Mouse (Mus musculus) retina, embryonic 14.5 days (tissue): ENCODE data around the gene Rps28.
A peak's percentile ranks its signal among the peaks of the same experiment; 100 is the strongest.
"Not testable (repeated sequence)": the region's sequence is repeated elsewhere in the genome, so short reads cannot be mapped to it uniquely, and the experiment has no call there.

Source experiments
- DNase-seq: peaks from one replicate; pipeline ENCODE4 v3.0.0-alpha.2; 2015; ENCODE audit warnings: low spot score

Rps28 gene

DNA sequence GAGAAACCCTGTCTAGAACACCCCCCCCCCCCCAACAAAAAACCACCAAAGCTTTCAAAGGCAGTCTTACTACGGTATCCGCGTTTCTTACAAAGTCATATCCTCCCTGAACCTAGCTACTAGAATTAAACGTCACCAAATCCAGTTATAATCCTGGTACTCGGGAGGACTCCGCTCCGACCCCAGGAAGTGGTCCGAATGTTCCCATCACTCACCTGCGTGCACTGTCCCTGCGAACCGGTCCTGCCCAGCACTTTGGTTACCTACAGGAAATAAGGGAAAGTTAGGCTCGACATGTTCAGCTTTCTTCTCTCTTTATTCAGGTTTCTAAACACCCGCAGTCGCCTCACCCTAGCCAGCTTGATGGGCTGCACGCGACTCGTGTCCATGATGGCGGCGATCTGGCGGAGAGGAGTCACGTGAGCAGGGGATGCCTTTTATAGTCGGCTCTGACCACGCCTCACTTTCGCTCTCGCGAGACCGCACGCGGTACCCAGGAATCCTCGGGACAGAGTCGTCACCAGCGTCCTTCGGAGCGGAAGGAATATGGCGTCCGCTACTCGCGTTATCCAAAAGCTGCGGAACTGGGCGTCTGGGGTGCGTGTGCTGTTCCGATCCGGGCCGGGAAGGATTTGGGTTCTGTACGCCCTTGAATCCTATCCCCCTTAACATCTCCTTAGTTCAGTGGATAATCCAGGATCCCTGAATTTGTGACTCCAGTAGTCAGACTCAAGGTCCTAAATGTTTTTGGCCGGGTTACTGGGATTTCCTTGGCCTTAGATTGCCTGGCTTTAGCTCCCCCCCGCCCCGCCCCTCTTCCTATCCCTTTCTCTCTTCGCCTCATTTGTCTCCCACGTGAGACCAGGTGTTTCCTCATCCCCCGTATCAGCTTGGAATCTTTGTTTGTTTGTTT, at the start of gene Rps28, which contains the start of gene Ndufa7:
TSS of gene Rps28 (minus strand) at position 479 of the 913 bp plus-strand sequence.
TSS of gene Ndufa7 (plus strand) at position 489 of the 913 bp plus-strand sequence.
- peak; percentile 99 for DNase-seq

DNA sequence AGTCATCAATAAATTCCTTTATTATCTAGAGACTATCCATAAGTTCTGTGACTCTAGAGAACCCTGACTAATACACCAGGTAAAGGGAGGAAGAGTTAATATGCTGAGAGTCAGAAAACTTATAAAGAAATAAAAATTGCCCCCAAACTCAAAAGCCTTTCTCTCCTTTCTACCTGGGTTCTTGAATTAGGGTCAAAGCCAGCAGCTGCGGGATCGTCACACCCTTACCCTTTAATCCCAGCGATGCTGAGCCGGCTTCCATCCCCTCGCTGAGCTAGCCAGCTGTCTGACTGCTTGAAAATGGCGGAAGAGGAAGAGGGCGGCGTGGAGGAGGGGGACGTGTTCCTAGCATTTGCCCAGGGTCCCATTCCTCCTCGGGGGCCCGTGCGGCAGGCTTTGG, 49.2 kb upstream of the Rps28 start, which contains the start of gene Gm7029:
TSS of gene Gm7029 (plus strand) at position 301 of the 400 bp plus-strand sequence.
- not testable (repeated sequence) for DNase-seq

DNA sequence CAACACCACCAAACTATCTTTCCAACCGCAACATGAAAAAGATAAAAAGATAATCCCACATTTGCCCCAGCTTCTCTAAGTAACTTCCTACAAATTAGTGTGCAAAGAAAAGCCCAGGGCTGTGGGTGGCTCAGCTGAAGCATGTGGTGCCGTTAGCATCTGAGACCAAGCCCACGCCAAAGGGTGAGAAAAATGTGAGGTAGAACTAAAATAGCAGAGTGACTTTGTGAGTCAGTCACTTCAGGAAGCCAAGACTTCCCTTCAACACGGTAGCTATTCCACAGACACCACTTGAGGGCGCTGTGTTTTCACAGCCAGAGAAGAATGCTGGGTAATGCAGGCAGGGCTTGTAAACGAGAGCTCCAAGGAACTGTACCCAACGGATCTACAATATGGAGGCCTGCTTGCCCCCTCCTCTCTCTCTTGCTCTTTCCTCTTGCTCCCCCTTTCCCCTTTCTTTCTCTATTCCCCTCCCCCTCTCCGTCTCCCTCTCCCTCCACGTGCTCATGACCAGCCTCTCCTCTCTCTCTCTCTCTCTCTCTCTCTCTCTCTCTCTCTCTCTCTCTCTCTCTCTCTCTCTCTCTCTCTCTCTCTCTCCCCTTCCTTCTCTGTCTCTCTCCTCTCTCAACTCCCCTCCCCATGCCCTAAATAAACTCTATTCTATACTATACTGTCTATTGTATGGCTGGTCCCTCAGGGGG, 41.1 kb upstream of the Rps28 start:
- peak; percentile 45 for DNase-seq

DNA sequence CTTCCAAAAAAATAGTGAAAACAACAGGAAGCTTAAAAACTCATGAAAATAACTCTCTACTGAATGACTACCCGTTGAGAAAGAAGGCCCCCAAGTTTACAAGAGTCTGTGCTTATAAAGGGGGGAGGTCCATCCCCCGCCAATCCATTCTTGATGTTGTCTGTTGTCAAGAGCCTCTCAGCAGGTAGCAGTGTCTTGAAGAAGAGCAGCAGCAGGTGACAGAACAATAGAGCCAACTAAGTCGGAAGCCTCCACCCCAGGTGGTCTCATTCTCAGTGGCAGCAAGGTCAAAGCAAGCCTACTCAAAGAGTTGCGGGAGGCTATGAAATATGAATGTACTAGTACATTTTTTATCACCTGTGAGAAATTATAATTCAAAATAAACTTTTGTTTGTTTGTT, 33.5 kb upstream of the Rps28 start:
- no peak for DNase-seq

DNA sequence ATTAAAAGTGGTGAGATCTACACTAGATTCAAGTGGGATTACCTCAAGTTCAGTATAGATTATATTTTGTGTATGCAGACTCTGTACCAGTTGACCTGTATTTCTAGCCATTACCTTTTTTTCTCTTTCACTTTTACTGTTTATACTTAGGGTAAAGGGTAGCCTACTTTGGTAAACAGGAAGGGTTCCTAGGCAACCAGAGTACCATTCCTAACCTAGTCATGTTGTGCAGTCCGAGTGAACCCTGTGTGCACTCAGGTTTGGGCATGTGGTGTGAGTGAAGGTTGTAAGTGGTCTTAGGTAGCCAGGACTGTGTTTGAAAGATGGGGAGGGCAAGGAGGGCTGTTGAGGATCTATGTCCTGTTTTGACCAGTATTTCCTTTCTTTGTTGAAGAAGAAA, 27.0 kb upstream of the Rps28 start:
- DNase-seq: no peak

DNA sequence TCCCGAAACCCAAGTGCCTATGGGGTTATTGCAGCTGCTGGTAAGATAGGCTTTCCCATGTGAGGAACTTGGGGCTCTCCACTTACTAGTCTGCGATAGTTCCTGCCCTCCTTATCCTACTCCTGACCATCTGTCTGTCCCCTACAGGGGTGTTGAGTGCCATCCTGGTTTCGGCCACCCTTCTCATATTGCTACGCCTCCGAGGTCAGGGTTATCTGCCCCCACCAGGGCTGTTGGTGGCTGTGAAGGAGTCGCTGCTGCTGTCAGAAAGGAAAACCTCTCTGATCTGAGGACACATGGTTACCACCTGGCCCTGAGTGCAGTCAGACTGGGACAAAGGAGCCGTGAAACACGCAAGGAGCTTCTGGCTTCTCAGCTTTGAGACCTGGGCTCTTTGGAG, 23.8 kb upstream of the Rps28 start:
- no peak for DNase-seq

DNA sequence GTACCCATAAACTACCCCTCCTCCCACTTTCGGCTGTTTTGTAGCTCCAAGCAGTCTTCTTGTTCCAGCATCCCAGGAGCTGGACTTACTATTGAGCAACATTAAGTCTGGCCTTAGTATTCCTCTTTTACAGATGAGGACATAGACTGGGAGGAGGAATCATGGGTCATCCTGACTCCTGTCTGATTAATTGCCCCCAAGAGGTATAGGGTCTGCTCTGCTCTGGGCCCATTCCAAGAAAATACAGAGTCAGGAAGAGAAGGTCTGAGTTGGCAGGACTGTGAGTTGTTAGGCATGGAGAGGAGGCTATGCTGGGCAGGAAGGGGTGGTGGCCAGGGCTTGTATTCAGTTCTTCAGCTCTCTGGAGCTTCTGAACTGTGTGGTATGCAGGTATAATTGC, 19.8 kb upstream of the Rps28 start:
- DNase-seq: no peak

DNA sequence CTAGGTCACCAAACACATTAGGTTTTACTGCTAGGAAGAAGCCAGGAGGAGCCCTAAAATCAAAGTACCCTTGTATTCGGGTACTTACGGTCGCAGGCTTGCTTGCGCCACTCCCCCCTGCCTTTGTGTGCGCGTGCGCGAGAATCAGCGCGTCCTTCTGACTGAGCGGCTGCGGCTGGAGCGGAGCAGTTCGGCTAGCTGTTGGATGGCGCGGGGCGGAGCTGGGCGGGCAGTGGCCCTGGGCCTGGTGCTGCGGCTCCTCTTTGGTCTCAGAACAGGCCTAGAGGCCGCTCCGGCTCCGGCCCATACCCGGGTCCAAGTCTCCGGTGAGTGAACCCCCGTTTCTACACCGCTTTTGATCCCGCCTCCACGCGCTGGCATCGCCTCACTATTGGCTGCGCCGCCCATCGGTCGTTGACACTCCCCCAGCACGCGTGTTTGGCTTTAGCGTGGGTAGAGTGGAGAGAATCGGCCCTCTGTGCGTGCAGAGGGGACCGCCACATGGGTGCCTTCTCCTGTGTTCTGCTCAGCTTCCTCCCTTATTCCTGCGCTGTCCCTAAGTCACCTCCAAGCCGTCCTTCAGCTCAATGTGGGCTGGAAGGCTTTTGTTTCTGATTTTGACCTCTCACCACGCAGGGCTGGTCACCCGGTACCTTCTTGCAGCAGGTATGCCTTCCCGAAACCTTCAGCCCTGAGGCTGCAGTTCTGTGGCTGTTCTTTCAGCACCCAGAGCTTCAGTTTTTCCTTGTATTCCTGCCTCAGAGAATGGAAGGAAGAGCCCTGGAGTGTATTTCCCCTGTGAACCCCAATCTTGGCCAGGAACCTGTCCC, 18.8 kb upstream of the Rps28 start, which contains the start of gene Cd320:
TSS of gene Cd320 (plus strand) at position 126 of the 830 bp plus-strand sequence.
- DNase-seq: peak; percentile 93

DNA sequence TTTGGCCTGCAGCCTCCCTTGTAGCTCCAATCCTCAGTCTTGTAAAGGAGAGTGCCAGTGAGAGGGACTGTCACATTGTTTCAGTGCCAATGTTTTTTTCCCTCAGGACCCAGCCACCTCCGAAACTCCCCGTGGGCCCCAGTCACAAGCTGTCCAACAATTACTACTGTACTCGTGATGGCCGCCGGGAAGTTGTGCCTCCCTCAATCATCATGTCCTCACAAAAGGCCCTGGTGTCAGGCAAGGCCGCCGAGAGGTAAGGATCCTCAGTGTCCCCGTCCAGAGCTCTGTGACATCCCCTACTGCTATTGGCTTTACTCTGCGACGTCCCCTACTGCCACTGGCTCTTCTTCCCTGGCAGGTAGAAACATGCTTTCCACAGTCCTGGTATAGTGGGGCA, 5.2 kb upstream of the Rps28 start:
- DNase-seq: no peak

DNA sequence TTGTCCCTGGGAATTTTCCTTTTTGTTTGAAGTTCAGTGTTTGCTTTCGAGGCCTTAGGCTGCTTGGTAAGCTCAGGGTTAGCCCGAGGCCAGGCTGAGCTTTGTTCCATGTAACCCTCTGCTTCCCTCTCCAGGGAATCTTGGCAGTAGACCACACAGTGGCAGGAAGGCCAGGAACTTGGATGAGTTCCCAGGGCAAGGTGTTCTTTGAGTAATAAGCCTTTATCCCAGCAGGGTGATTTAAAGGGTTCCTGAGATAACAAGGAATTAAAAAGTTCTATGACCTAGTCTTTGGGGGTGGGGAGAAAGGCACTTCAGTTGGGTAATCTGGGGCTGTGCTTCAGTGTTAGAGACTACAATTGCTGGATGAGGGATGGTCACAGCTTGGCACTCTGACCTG, 4.5 kb upstream of the Rps28 start:
- DNase-seq: no peak

DNA sequence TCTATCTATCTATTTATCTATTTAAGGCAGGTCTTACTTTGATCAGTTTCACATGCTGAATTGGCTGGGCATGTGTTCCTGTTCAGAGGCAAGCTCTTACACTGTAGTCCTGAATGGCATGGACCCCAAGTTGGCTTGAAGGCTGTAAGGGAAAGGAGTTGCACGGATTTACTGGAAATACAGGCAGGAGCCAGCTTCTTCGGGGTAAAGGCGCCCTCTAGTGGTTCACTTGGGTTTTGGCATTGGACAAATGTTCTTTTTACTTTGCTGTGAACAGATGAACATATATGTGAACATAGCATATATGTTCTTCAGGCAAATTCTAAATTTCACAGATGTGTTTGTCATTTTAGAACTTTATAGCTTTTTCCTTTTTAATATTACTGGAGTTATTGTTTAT, 2.5 kb upstream of the Rps28 start:
- DNase-seq: peak; percentile 90

DNA sequence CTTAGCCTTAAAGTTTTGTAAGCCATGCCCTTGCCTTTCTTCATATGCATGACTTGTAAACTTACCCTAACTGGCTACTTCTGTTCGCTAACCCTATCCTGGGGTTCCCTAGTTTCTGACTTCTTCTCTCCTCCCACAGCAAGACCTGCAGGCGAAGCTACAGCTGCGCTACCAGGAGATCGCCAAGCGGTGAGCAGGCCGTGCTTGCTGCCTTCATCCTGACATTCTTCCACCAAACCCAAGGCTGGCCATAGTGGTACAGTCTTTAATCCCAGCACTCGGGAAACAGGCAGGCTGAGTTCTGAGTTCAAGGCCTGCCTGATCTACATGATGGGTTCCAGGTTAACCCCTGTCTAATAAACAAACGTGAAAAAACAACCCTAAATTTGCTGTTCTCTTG, 1.1 kb upstream of the Rps28 start:
- DNase-seq: no peak

DNA sequence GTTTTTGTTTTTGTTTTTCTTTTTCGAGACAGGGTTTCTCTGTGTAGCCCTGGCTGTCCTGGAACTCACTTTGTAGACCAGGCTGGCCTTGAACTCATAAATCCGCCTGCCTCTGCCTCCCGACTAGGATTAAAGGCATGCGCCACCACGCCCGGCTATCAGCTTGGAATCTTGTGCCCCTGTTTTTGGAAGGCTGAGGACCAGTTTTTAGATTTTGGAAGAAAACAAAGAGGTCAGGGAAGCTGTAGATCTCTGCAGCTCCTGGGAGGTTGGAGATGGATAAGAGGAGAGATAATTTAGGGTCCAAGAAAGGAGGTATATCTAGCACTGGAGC, 602 bp upstream of the Rps28 start:
- not testable (repeated sequence) for DNase-seq

DNA sequence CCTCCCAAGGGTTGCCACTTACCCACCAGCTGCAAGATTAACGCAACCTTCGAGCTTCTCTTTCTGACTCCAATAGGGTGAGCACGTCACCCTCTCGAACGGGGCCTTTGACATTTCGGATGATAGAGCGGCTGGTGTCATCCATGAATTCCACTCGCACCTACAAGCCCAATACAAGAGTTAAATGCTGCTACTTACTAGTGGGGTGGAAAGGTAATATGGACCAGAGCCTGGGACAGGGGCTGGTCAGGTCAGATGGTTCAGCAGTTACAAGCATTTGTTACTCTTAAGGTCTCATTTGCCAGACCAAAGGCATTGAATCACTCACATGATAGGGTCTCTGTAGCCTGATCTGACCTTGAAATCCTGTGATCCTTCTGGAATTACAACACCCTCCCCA, 1.2 kb downstream of the Rps28 start:
- DNase-seq: not testable (repeated sequence)

DNA sequence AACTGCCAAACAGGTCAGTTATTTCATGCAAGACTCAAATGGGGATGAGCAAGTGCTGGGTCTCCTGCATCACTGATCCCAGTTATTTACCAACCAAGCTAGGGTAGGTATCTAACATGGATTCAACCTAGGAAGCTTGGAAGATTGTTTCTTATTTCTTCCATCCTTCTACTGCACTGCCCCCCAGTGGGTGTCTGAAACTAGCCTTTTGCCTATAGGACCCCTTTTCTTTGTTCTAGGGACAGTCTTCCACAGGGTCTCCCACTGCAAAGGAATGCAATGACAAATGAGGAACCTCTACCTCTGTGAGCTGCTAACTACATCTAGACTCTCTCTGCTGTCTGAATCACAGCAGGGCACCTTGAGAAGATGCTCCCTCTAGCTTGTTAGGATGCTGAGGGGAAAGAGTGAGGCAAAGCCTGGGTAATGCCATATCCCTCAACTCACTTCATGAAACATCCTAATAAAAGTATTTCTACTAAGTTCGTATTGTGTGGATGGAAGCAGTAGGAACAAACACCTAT, 1.9 kb downstream of the Rps28 start:
- DNase-seq: peak; percentile 33

DNA sequence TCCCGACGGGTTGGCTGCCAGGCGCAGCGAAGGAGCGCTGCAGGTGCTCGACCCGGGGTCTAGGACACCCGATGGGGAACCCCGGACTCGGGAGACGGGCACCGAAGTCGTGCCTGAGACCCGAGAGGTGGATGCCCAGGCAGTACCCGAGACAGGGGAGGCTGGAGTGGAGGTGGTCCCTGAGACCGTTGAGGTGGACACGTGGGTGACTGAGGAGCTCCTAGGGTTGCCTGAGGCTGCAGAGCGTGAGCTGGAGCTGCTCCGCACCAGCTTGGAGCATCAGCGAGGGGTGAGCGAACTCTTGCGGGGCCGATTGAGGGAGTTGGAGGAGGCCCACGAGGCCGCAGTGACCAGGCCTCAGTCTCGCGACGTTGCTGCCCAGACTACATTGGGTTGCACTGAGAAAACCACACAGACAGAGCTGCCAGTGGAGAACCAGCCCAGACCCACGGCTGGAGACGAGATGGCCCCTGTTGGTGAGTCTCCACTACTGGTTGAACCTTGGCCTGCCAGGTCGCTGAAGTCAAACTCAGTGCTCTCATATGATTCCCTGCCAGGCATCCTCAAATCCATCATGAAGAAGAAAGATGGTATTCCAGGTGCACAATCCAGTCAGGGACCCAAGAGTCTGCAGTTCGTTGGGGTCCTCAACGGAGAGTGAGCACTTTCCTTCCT, 6.3 kb downstream of the Rps28 start:
- DNase-seq: no peak

DNA sequence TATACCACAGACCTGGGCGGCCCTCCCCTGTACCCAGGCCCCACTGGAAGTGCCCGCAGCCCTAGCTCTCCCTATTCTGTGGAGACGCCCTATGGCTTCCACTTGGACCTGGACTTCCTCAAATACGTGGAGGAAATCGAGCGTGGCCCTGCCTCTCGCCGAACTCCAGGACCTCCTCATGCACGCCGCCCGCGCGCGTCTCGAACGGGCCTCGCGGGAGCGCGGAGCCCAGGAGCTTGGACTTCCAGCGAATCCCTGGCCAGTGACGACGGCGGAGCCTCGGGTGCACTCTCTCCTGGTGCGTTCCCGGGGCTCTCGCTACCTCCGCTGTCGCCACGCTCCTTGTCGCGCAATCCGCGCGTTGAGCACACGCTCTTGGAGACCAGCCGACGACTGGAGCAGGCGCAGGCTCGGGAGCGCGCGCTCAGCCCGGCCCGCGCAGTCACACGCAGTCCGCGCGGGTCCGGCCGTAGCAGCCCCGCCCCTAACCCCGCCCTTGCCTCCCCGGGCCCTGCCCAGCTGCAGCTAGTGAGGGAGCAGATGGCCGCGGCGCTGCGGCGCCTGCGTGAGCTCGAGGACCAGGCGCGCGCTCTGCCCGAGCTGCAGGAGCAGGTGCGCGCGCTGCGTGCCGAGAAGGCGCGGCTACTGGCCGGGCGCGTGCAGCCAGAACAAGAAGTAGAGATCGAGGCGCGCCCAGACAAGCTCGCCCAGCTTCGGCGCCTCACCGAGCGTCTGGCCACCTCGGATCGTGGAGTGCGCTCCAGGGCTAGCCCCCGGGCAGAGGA, 7.0 kb downstream of the Rps28 start:
- peak; percentile 95 for DNase-seq

DNA sequence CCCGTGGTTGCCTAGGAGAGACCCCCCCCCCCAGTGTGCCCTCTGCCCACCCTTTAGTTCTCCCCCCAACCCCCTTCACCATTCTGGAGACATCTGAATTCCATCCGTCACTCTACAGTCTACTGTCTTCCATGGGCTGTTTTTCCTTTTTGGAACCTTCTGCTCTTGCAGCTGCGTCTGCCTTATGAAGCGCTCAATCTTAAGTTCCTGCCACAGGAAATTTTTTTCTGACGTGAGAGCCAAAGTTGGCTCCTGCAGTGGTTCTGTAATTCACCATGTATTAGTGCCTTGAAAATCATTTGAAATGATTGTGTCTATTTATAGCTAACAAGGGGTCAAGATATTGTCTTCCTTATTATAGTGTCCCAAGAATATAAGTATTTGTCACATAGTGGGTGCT, 7.8 kb downstream of the Rps28 start:
- DNase-seq: no peak

DNA sequence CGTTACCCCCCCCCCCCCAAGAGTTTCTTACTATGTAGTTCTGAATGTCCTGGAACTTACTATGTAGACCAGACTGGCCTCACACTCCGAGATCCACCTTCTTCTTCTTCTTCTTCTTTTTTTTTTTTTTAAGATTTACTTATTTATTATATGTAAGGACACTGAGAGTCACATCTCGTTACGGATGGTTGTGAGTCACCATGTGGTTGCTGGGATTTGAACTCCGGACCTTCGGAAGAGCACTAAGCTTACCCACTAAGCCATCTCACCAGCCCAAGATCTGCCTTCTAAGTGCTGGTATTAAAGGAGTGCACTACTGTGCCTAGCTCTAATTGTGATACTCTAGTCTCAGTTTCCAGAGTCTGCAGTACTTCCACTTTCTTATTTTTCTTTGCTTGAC, 9.0 kb downstream of the Rps28 start:
- DNase-seq: no peak

DNA sequence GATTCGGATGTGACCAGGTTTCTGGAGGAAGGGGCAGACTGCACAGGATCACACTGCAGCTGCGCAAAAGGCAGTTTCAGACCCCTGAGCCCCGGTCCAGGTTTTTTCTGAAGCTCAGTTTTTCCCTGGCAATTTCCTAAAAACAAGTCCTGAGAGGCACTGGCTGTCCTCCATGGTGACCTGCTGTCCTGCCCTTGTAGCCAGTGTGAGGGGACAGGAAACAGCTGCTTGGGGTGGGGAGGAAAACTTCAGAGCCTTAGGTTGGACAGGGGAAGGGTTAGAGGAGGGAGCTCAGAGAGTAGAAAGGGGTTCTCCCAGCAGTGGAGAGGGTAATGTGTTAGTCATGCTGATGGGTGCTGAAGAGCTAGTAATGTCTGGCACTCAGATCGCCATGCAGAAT, 11.4 kb downstream of the Rps28 start:
- DNase-seq: no peak

DNA sequence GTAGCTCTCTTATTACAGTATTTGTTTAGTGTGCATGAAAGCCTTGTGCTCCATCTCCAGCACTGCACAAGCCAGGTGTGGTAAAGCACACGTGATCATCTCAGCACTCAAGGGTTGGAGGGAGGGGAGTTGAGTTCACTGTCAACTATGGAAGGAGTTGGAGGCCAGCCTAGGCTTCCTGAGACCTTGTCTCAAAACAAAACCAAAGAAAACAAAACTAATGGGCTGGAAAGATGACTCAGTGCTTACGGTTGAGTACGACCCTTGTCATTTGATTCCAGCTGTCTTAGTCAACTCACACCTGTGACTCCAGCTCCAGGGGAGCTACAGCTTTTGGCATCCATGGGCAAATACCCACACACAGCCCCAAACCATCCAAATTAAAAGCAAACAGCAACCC, 11.9 kb downstream of the Rps28 start:
- no peak for DNase-seq
